Mouse (Mus musculus) MEL-GATA-1-ER (cell line): Measurements from ENCODE around the gene Gprin1.
"Not testable (repeated sequence)": the region's sequence is repeated elsewhere in the genome, so short reads cannot be mapped to it uniquely, and the experiment has no call there.

Source experiments
- DNase-seq: peaks from one replicate; pipeline ENCODE4 v3.0.0-alpha.2; 2012; ENCODE audit warnings: low read depth; ENCODE audit errors: extremely low read depth

Gprin1 gene

GRCm38 (mm10) chr13:54749864-54750411 is at the start of gene Gprin1:
TSS of gene Gprin1 (minus strand) at chr13:54749874.
- no peak for DNase-seq

GRCm38 (mm10) chr13:54798740-54799139 is 49.1 kb upstream of the Gprin1 start:
- no peak for DNase-seq

DNA sequence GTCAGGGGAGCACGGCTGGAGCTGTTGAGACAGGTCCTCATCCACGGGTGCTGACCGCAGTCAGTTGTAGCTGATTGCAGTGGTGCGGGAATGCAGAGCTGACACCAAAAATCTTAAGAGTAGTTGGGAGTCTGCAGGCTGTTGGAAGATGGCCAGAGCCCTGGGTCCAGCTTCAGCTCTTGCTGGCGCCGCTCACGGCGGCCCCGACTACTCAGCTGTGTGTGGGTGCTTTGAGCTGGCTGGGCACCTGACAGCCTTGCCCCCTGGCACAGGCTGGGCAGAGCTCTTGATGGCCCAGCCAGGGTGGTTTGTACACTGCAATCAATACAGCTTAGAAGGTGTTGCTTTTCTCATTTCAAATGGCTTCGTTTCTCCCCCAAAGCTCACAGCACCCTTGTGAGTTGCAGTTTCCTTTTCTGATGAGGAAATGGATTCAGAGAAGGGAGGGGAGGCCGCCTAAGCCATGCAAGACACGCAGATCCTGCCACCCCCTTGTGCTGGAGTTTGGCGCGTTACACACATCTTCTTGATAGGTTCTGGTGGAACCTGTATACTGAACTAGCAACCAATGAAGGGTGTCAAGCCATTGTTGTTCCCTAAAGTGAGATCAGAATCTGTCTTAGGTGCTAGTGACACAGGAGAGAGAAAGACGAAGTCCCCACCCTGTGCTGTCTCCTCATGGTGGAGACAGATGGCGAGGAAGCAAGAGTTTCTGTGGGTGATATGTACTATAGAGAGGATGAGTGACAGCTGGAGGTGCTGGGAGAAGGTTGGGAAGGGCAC is 48.4 kb upstream of the Gprin1 start:
- DNase-seq, result no peak

GRCm38 (mm10) chr13:54797356-54797755 is 47.7 kb upstream of the Gprin1 start:
- DNase-seq, result peak; percentile 35

DNA sequence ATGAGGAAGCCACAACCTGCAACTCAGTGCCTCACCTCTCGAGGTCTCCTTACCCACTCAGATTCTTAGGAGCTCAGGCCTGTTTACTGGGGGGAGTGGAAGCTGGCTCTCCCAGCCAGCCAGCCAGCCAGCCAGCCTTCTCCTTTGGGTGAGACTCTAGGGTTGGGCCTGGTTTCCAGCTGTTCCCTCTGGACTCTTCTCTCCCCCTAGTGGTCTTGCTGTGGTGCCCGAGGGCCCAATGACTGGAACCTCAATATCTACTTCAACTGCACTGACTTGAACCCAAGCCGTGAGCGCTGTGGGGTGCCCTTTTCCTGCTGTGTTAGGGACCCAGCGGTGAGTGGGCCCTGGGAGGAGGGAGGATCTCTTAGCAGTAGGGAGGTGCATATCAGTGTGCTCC is 45.2 kb upstream of the Gprin1 start:
- DNase-seq, result no peak

DNA sequence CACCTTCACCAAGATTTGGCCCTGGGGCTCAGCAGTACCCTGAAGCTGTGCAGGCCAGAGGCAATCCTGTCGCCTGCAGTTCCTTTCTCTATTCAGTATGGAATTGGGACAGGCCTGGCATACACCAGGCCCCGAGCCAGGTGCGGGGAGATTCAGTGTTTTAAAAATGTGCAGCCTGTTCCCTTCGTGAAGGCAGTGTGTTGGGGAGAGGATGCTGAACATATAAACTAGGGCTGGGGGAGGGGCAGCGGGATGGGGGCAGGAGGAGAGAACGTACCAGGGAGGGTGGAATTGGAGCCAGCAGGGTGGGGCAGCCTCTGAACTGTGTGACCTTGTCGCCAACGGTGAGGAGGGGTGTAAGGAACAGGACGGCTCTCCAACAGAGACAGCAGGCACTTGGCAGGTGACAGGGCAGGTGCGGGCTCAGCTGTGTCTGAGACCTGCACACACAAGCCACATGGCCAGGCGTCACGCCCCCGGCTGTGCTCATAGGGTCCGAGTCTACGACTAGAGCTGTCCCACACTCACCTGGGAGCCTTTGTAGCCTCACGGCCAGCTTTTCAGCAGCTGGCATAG is 44.4 kb upstream of the Gprin1 start:
- no peak for DNase-seq

- DNase-seq, result no peak
Observed at GRCm38 (mm10) chr13:54792259-54793230, 42.9 kb upstream of the Gprin1 start.

DNA sequence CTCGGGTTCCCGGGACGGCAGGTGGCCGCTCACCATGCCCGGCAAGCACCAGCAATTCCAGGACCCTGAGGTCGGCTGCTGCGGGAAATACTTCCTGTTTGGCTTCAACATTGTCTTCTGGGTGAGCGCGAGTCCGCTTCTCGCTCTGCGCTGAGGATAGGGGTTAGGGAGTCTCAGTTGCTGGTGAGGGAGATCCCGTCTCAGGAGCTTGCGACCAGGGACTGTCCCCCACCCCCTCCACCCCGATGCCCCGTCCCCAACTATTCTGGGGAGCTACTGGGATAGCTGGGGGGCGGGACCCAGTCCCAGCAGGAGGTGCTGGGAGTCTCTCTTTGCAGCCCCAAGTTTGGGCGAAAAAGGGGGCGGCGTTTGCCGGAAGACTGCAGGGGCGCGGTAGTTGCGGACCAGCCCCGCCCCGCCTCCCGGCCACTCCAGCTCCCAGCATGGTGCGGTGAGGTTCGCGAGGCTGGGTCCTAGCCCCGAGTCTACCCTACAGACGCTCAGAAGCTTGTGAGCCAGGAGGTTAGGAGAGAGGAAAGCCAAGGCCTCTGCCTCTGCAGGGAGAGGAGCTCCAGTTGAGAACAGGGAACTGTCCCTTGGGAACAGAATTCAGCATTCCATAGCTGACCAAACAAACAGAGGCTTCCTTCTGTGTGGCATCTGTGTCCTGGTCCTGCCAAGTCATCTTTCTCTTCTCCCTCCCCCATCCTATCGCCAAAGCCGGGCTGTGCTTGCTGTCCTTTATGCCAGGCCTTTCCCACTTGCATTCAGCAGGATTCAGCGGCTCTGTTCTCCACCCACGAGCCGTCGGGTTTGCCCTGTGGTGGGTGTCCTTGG is 40.1 kb upstream of the Gprin1 start:
- DNase-seq, result peak; percentile 64

DNA sequence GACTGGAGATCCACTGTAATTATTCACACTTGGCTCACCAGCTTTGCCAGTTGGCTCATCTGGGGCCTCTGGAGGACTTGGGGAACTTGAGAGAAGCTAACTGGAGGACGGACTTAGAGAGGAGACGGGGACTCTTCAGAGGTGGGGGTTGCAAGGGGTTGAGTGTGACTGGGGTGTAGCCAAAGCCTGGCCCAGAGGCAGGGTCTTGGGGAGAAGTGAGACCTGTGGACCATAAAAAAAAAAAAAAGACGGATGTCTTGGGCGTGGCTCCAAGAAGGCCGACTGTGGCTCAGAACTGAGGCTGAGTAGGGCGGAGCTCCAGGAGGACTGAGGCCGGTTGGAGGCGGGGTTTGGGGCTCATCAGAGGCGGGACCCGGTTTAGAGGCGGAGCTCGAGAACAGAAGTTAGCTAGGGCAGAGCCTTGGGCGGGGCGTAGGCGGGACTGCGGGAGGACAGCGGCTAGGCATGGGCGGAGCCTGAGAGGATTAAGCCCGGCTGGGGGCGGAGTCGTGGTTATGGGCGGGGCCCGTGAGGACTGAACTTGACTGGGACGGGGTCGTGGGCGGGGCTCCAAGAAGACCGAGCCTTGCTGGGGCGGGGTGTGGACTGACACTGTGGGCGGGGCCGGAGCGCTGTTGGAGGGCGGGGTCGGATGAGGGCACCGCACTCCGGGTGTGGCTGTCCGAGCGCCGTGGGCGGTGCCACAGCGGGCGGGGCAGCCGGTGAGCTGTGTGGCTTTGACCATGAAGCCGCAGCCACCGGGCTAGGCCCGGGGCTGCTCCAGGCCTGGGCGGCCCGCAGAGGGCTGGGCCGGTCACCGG is 39.3 kb upstream of the Gprin1 start, which contains the start of gene Tspan17:
Gene Tspan17, plus strand, starts transcription at position 638 of the 821 bp plus-strand sequence.
- peak; percentile 94 for DNase-seq

DNA sequence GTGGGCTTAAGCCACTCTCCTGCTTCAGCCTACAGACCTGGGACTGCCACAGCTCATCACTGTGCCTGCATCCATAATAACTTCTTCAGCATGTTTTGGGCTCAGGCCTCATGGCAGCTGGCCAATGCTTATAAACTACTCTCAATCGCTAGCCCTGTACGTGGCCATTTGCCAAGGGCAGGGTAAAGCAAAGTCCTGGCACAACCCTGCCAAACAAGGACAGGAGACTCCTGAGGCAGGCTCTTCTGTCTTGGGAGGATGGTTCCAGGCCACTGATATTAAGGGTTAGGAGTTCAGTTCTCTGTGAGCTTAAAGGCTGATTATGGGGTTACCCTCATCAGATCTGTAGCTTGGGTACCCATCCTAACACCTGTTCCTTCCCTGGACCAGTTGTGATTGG is 37.9 kb upstream of the Gprin1 start:
- DNase-seq, result not testable (repeated sequence)

DNA sequence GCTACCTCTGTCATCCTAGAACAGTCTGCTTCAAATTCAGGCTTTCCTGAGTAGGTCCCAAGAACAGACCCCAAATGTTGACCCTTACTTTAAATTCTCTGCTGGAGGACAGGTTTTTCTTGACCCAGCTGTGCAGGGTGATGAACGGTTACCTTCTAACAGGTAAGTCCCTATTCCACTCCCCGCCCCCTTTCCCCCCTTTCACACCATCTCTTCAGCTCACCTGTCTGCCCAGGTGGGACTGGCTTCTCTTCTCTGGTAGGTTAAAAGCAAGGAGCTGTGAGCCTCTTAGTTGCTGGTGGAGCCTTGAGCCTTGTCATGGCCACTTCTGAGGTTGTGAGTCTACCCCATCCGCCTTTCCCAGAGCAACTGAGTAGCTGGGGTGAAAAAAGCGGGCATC is 34.0 kb upstream of the Gprin1 start, which contains the start of gene Eif4e1b:
Gene Eif4e1b, plus strand, starts transcription at position 301 of the 400 bp plus-strand sequence.
- no peak for DNase-seq

GRCm38 (mm10) chr13:54783235-54783634 is 33.6 kb upstream of the Gprin1 start:
- no peak for DNase-seq

DNA sequence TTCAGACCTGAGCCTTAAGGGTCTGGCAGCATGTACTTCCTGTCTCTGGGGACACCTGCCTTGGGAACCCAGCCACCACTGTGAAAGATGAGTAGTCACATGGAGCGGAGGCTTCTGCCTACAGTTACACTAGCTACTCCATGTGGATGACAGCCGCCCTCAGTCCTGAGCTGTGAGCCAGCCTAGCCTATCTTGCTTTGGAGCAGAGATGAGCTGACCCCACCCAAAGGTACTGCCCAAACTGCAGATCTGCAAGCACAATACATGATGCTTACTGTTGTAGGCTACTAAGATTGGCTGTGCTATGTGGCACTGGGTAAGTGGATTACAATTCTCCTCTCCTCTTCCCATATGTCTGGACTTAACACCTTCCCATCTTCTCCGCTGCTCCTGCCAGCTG is 31.4 kb upstream of the Gprin1 start:
- DNase-seq, result no peak

DNA sequence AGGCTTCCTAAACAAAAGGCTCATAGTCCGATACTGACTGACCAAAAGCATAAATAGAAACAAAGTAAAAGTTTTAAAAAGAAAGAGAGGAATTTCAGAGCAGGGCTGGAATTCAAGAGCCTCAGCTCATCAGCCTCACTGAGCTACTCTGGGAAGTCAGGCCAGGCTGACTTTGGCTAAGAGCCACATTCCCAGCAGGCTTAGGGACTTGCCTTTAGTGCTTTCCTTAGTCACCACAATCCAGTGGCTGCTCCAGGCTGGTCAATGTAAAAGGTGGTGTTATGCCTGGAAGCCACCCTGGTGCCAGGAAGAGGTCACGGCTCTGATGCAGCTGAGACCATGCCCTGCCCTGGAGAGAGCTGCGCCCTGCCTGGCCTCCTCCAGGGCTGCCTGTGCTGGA is 30.9 kb upstream of the Gprin1 start:
- DNase-seq, result no peak

DNA sequence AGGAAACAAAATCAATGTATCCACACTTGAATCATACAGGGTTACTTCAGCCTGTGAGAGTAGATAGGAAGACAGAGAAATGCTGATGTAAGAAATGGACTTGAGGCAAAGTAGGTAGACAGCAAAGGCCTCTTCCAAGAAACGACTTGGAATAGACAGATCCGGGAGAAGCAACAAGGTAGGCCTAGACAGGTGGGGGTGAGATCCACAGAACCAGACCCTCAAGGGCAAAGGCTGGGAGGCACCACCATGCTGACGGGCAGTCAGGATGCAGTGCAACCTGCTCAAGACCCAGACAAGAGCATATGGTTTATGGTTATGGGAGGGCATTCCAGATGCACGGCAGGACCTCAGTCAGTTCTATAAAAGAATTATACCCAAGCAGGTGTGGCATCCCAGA is 17.3 kb upstream of the Gprin1 start:
- DNase-seq, result no peak

DNA sequence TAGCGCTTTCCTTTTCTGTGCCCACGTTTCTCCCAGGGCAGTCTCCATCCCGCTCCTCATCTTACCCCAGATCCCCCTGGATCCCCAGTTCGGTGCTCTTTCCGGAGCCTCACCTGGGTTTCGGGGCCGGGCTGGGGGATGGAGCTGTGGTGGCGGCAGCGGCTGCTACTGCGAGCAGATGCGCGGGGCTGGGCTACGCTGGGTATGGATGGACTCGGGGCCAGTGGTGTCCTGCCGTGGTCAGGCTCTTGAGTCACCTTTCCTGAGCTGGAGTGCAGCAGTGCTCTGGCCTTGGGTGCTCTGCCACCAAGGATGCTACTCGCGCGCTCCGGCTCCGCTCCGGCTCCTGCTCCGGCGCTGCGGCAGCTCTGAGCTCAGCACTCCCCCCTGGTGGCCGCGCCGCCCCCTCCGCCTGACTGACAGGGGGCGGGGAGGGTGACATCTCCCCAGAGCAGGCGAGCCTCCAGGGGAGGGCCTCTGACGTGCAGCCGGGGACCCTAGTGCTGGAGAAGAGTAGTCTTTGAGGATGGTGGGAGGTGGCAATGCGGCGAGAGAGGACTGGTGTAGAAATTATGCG is 16.6 kb upstream of the Gprin1 start, which contains the start of gene Sncb:
Gene Sncb, minus strand, starts transcription at position 404 of the 577 bp plus-strand sequence.
- no peak for DNase-seq

DNA sequence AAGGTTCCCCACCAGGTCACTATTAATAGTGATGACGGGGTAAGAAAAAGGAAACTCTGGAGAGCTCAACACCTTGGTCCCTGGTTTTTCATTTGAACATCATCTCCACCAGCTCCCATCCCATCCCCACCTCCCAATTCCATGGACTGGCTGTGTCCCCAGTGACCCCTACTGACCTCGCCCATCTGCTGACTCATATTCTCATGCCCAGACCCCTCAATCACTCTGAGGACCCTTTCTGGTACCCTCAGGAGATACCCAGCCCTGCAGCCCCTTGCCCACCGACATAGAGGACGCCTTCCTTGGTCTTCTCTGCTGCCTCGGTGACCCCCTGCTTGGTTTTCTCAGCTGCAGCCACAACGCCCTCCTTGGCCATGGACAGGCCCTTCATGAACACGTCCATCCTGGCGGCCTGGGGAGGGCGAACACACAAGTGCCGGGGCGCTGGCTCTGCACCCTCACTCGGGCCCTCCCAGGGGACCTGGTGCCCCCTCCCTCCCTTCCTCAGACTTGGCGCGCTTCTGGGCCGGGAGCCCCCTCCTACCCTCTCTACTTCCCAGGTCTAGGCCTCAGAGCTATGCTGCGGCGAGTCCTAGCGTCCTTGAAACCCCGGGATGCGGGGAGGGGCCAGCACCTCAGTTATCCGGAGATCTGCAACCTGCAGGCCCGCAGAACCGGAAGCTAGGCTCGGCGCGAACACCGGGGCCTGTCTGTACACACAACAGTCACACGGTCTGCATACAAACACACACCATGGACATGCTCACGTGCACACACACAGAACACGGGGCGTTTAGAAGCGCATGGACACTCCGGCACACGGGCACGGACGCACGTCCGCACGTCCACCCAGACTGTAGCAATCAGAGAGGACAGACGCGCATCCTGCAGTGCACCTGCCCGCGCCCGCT is 15.9 kb upstream of the Gprin1 start:
- no peak for DNase-seq

- no peak for DNase-seq
Observed at GRCm38 (mm10) chr13:54760906-54761305, 11.2 kb upstream of the Gprin1 start.
